8 mouse cellular contexts compared by ENCODE assay signal in the genomic region with DNA sequence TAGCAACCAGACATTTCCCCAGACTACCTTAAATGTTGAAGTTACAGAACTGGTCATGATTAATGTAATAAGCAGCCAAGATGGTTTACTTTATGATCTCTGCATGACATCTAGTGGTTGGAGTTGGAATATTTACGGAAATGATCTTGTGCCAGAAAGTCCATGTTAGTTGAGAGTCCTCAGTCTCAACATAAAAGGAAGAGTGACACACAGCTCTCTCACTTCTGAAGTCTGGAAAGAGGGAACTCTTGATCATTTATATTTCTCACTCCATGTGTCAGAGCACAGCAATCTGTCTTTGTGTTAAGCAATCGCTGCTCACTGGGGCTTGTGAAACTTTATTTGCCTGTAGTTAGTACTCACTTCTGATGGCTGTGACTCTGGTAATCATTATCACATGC.
DNase-seq lines count a peak whose midpoint lies in the region; ATAC-seq and TF ChIP-seq lines count a peak whose summit lies in the region.

No protein-coding gene starts in this region.

- peak; percentile 90 for TF ChIP-seq CTCF in lung, postnatal 0 days (IDR thresholded peaks at IDR 0.05)

- no peaks in the 10 kb centered on the region for H3K9me3 ChIP-seq in kidney, embryonic 16.5 days (ENCODE audit: low read length)
- no peaks in the 10 kb centered on the region for H3K9me3 ChIP-seq in lung, postnatal 0 days (ENCODE audit: low read length)

- peak overlapping the region; percentile 66 for H3K27ac ChIP-seq in kidney, embryonic 16.5 days (ENCODE audit: low read length)
- H3K27ac ChIP-seq in lung, postnatal 0 days (ENCODE audit: low read length), result no peak overlapping the region

- no peaks in the 10 kb centered on the region for H3K27me3 ChIP-seq in kidney, embryonic 16.5 days (ENCODE audit: insufficient read depth, low read length)
- no peaks in the 10 kb centered on the region for H3K27me3 ChIP-seq in lung, postnatal 0 days (replicated peaks; ENCODE audit: insufficient read depth, low read length)

- WGBS in kidney, embryonic 16.5 days, result 41% methylated on average over 2 of the region's 2 CpGs
- WGBS in lung, postnatal 0 days, result 9% methylated on average over 2 of the region's 2 CpGs

- no peak overlapping the region for H3K4me3 ChIP-seq in kidney, embryonic 16.5 days (ENCODE audit: low read length)
- no peak overlapping the region for H3K4me3 ChIP-seq in lung, postnatal 0 days (ENCODE audit: low read depth, low read length)

- ATAC-seq in cerebellum, adult (ENCODE audit: insufficient number of reproducible peaks, low FRiP score, low TSS enrichment), result peak; percentile 72; the same call in 1 of the 2 replicates
- peak; percentile 66 for ATAC-seq in kidney, embryonic 16.5 days (ENCODE audit: low FRiP score, low TSS enrichment)
- peak; percentile 92 for ATAC-seq in lung, postnatal 0 days
- ATAC-seq in monocyte, adult 5-6 weeks (replicated peaks; ENCODE audit: insufficient number of reproducible peaks, low FRiP score, low TSS enrichment, poor library complexity, severe bottlenecking), result no peak

- 0 out of 2 replicates have a peak, but pooled peaks cover 3% of the 10 kb centered on the region for H3K4me1 ChIP-seq in kidney, embryonic 16.5 days (ENCODE audit: insufficient read depth, low read length)
- H3K4me1 ChIP-seq in lung, postnatal 0 days (ENCODE audit: insufficient read depth, low read depth, low read length), result no peaks in the 10 kb centered on the region

- 0 out of 2 replicates have a peak overlapping the region, but pooled peaks have one; percentile 48 for H3K9ac ChIP-seq in kidney, embryonic 16.5 days (replicated peaks; ENCODE audit: low read length)
- no peak overlapping the region for H3K9ac ChIP-seq in lung, postnatal 0 days (replicated peaks; ENCODE audit: low read depth)

- TF ChIP-seq EP300 in lung, postnatal 0 days (IDR thresholded peaks at IDR 0.05), result peak; percentile 70

- no peaks in the 10 kb centered on the region for H3K36me3 ChIP-seq in kidney, embryonic 16.5 days (ENCODE audit: insufficient read depth, low read length)
- H3K36me3 ChIP-seq in lung, postnatal 0 days (ENCODE audit: insufficient read depth, low read length), result no peaks in the 10 kb centered on the region

- H3K4me2 ChIP-seq in kidney, embryonic 16.5 days (replicated peaks; ENCODE audit: low read depth, low read length), result no peak overlapping the region
- H3K4me2 ChIP-seq in lung, postnatal 0 days (replicated peaks; ENCODE audit: low read depth, low read length), result no peak overlapping the region

- DNase-seq in cerebellum, adult 11-12 months, result no peak
- peak; percentile 76 for DNase-seq in 416B (ENCODE audit: low read depth)
- peak; percentile 57 to 81 for DNase-seq in cerebellum, postnatal 10 days
- DNase-seq in heart, adult 8-10 months (ENCODE audit: low spot score), result peak; percentile 87
- DNase-seq in lung, postnatal 0 days (ENCODE audit: low spot score), result peak; percentile 94
